Mouse (Mus musculus): ENCODE measurements around the gene Pdcd11. TPM values are rescaled to one million over a fixed set of nuclear protein-coding genes. Genes with fewer than 3 reads are reported as not detected.

The Pdcd11 gene
- polyA plus RNA-seq (2012; rRNA removed), result 16.2 and 16.6 TPM in 2 replicates

DNA sequence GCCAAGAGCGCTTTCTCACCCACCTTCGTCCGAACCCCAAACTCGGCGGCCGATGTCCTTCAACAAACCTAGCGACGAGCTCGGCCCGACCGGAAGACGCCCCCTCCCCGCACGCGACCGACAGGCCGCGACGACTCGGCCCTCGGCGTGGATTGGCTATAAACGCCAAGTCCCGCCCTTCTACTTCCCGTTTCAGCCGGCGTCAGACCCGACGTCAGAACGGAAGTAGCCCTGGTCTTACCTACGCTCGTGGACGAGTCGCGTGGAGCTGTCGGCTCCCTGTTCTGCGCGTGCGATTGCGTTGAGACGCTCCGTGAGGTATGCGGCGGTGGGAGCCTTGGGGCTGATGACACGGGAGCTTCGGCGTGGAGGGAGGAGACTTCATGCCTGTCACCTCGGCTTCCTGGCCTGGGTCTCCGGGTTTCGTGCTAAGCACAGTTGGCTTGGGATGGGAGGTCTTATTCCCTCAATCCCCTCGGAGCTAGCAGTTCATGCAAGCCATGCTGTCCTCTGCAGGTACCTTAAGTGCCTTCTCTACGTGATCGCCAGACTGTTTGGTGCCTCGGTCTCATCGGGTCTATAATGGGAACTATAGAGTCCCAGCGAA lies at the start of gene Pdcd11, which contains the start of gene Usmg5:
Gene Pdcd11, plus strand, starts transcription at position 219 of the 607 bp plus-strand sequence.
Gene Usmg5, minus strand, starts transcription at position 98 of the 607 bp plus-strand sequence.
- Histone ChIP-seq H3K27ac (ENCODE audit: insufficient read depth, low read length) (peak within 1 kb of the TSS; percentile 76), H3K4me1 (ENCODE audit: control insufficient read depth, insufficient read depth, low read length) (peaks cover 4% of the 10 kb centered on the region; the same call in 1 of the 2 replicates), H3K27me3 (ENCODE audit: control insufficient read depth, insufficient read depth, low read length) (no peaks in the 10 kb centered on the region), H3K4me3 (replicated peaks; ENCODE audit: insufficient read depth, low read depth, low read length) (peak within 1 kb of the TSS; percentile 65)
- TF ChIP-seq POLR2A (IDR thresholded peaks at IDR 0.05; ENCODE audit: borderline replicate concordance, insufficient read depth, low read length), result peak; percentile 90
- TF ChIP-seq CTCF (IDR thresholded peaks at IDR 0.05; ENCODE audit: borderline replicate concordance, insufficient read depth, low read depth, low read length), result no peak
- under 1% methylated on average over 56 of the region's 56 CpGs for WGBS
- peak; percentile 96 to 98 for DNase-seq

DNA sequence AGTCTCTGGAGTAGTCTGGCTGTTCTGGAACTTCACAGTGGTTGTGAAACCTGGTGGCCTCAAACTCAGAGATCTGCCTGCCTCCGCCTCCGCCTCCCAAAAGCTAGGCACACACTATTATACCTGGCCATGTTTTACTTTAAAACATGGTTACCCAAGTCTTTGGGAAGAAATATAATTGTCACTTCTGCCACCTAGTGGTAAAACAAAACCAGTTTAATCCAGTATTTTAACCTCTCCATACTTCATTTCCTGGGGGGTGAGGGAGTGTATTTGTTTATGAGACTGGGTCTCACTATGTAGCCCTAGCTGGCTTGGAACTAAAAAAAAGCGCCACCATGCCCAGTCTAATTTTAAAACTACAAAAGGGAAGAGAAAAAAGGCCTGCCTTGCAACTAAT lies 47.0 kb upstream of the Pdcd11 start:
- no peak for DNase-seq
- no peak for TF ChIP-seq POLR2A (IDR thresholded peaks at IDR 0.05; ENCODE audit: borderline replicate concordance, insufficient read depth, low read length)
- TF ChIP-seq CTCF (IDR thresholded peaks at IDR 0.05; ENCODE audit: borderline replicate concordance, insufficient read depth, low read depth, low read length), result 0 out of 2 replicates have a peak, but pooled peaks have one; percentile 11
- Histone ChIP-seq H3K4me1 (ENCODE audit: control insufficient read depth, insufficient read depth, low read length) (no peaks in the 10 kb centered on the region; the same call in 1 of the 2 replicates), H3K4me3 (replicated peaks; ENCODE audit: insufficient read depth, low read depth, low read length) (no peak overlapping the region), H3K27me3 (ENCODE audit: control insufficient read depth, insufficient read depth, low read length) (no peaks in the 10 kb centered on the region), H3K27ac (ENCODE audit: insufficient read depth, low read length) (no peak overlapping the region)
- 87% methylated on average over 3 of the region's 3 CpGs for WGBS

DNA sequence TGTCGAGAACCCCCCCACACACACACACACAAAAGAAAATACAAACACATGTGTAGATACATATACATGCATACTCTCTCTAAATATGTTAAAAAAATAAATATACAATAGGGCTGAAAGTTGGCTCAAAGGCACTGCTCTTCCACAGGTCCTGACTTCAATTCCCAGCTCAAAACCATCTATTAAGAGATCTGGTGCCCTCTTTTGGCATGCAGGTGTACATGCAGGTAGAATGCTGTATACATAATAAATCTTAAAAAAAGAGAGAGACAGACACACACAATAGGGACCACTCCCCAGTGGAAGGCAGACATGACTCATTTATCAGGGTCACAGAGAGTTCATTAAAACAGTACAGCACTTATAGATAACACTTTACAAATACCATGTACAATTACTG lies 44.2 kb upstream of the Pdcd11 start:
- no peaks in the 10 kb centered on the region for H3K27me3 ChIP-seq (ENCODE audit: control insufficient read depth, insufficient read depth, low read length)
- TF ChIP-seq CTCF (IDR thresholded peaks at IDR 0.05; ENCODE audit: borderline replicate concordance, insufficient read depth, low read depth, low read length) (no peak; the same call in 1 of the 2 replicates), POLR2A (IDR thresholded peaks at IDR 0.05; ENCODE audit: borderline replicate concordance, insufficient read depth, low read length) (no peak)
- 100% methylated on average over 1 of the region's 1 CpGs for WGBS
- peaks cover 4% of the 10 kb centered on the region; the same call in 1 of the 2 replicates for H3K4me1 ChIP-seq (ENCODE audit: control insufficient read depth, insufficient read depth, low read length)
- DNase-seq, result no peak
- H3K27ac ChIP-seq (ENCODE audit: insufficient read depth, low read length), result no peak overlapping the region
- no peak overlapping the region for H3K4me3 ChIP-seq (replicated peaks; ENCODE audit: insufficient read depth, low read depth, low read length)

DNA sequence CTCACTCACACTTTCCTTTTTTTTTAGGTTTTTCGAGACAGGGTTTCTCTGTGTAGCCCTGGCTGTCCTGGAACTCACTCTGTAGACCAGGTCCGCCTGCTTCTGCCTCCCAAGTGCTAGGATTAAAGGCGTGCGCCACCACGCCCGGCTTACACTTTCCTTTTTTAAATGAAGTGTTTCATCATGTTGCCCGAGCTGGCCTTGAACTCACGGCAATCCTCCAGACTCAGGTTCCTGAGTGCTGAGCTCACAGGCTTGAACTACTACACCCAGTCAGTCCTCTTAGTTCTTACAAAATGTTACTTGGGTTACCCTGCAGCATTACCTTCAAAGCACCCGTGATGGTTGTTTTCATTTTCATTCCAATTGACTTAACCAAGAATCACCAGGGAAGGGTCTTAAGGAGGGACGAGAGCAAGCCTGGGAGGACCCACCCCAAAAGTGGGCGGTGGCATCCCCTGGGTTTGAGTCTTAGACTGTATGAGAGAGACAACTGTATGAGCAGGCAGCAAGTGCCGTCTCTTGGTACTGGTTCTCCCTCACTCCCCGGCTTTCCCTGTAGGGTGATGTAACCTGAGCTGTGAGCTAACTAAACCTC lies 43.2 kb upstream of the Pdcd11 start:
- Histone ChIP-seq H3K27me3 (ENCODE audit: control insufficient read depth, insufficient read depth, low read length) (no peaks in the 10 kb centered on the region), H3K4me1 (ENCODE audit: control insufficient read depth, insufficient read depth, low read length) (0 out of 2 replicates have a peak, but pooled peaks cover 4% of the 10 kb centered on the region), H3K27ac (ENCODE audit: insufficient read depth, low read length) (no peak overlapping the region), H3K4me3 (replicated peaks; ENCODE audit: insufficient read depth, low read depth, low read length) (no peak overlapping the region)
- no peak for TF ChIP-seq CTCF (IDR thresholded peaks at IDR 0.05; ENCODE audit: borderline replicate concordance, insufficient read depth, low read depth, low read length)
- no peak for TF ChIP-seq POLR2A (IDR thresholded peaks at IDR 0.05; ENCODE audit: borderline replicate concordance, insufficient read depth, low read length)
- WGBS, result 90% methylated on average over 13 of the region's 13 CpGs
- no peak for DNase-seq

DNA sequence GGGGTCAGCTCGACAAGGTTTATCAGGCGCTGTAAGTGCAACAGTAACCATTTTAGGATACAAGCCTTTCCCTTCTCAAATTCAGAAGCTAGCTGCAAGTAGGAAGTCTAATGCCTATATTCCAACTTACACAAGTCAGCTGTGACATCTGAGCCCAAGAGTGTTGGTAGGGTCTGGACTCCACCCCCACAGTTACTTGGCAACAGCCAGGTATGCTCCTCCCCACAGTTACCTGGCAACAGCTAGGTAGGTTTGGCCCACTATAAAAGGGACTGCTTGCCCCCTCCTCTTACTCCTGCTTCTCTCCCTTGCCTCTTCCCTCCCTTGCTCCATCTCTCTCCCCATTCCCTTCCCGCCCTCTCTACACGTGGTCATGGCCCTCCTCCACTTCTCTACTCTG lies 41.5 kb upstream of the Pdcd11 start:
- Histone ChIP-seq H3K4me1 (ENCODE audit: control insufficient read depth, insufficient read depth, low read length) (0 out of 2 replicates have a peak, but pooled peaks cover 4% of the 10 kb centered on the region), H3K27ac (ENCODE audit: insufficient read depth, low read length) (no peak overlapping the region), H3K4me3 (replicated peaks; ENCODE audit: insufficient read depth, low read depth, low read length) (no peak overlapping the region), H3K27me3 (ENCODE audit: control insufficient read depth, insufficient read depth, low read length) (no peaks in the 10 kb centered on the region)
- WGBS, result 69% methylated on average over 4 of the region's 4 CpGs
- no peak for DNase-seq
- TF ChIP-seq POLR2A (IDR thresholded peaks at IDR 0.05; ENCODE audit: borderline replicate concordance, insufficient read depth, low read length) (no peak), CTCF (IDR thresholded peaks at IDR 0.05; ENCODE audit: borderline replicate concordance, insufficient read depth, low read depth, low read length) (no peak)

DNA sequence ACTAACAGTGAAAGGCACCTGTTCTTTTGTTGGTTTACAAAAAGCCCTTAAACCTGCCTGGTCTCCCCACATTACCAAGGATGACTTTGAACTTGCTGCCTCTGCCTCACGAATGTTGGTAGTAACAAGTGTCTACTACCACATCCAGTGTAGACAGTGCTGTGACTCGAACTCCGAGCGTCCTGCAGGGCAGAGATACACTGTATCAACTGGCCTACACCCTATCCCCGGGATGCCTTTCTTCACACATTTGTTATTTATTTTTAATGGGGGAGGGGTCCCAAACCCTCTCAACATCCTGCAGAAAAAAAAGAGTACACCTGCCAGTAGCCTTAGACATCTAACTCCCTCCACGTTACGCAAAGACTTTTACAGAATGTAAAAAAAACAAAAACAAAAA lies 40.7 kb upstream of the Pdcd11 start:
- TF ChIP-seq CTCF (IDR thresholded peaks at IDR 0.05; ENCODE audit: borderline replicate concordance, insufficient read depth, low read depth, low read length) (no peak), POLR2A (IDR thresholded peaks at IDR 0.05; ENCODE audit: borderline replicate concordance, insufficient read depth, low read length) (no peak)
- H3K27ac ChIP-seq (ENCODE audit: insufficient read depth, low read length), result no peak overlapping the region
- 4% methylated on average over 7 of the region's 7 CpGs for WGBS
- H3K4me1 ChIP-seq (ENCODE audit: control insufficient read depth, insufficient read depth, low read length), result 0 out of 2 replicates have a peak, but pooled peaks cover 4% of the 10 kb centered on the region
- DNase-seq, result no peak
- H3K4me3 ChIP-seq (replicated peaks; ENCODE audit: insufficient read depth, low read depth, low read length), result peak overlapping the region; percentile 61
- no peaks in the 10 kb centered on the region for H3K27me3 ChIP-seq (ENCODE audit: control insufficient read depth, insufficient read depth, low read length)

DNA sequence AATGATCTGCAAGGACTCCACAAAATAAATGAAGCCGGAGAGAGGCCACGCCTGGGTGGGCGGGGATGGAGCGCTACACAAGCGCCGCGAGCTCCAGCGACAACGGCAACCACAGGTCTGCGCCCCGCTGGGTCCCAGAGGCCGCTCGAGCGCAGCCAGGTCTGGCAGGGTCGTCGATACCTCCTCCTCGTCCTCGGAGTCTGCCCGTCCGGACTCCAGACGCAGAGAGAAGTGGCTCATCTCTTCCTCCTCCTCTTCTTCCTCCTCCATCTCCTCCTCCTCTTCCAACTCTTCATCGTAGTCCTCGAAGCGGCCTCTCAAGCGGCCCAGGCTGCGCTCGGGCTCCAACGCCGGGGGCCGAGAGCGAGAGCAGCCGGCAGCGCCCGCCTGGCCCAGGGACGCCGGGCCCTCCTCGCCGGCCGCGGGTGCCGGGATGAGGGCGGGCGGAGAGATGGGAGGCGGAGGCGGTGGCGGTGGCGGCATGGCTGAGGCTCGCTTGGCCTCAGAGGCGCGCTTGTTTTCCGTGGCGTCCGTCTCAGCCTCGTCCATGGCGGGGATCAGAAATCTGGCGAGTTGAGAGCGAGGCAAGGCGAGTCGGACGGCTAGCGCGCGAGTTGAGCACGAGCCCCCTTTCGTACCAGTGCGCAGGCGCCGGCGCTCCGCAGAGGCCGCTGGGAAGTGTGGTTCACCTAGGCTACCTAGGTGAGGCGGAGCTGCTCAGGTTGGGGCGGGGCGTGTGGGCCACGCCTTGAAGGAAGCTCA lies 40.1 kb upstream of the Pdcd11 start, which contains the start of gene Pcgf6:
Gene Pcgf6, minus strand, starts transcription at position 636 of the 762 bp plus-strand sequence.
- under 1% methylated on average over 75 of the region's 75 CpGs for WGBS
- peak; percentile 90 to 91 for DNase-seq
- peak within 1 kb of the TSS; percentile 42; the same call in 1 of the 2 replicates for H3K27ac ChIP-seq (ENCODE audit: insufficient read depth, low read length)
- peak; percentile 75 for TF ChIP-seq POLR2A (IDR thresholded peaks at IDR 0.05; ENCODE audit: borderline replicate concordance, insufficient read depth, low read length)
- no peak for TF ChIP-seq CTCF (IDR thresholded peaks at IDR 0.05; ENCODE audit: borderline replicate concordance, insufficient read depth, low read depth, low read length)
- H3K4me3 ChIP-seq (replicated peaks; ENCODE audit: insufficient read depth, low read depth, low read length), result peak within 1 kb of the TSS; percentile 61
- no peaks in the 10 kb centered on the region for H3K27me3 ChIP-seq (ENCODE audit: control insufficient read depth, insufficient read depth, low read length)
- 0 out of 2 replicates have a peak, but pooled peaks cover 4% of the 10 kb centered on the region for H3K4me1 ChIP-seq (ENCODE audit: control insufficient read depth, insufficient read depth, low read length)

Measured in cerebellum, adult 2 months (tissue).